Mouse (Mus musculus): ENCODE results near the gene Myo1g. TPM values are rescaled to one million over a fixed set of nuclear protein-coding genes. Genes with fewer than 3 reads are reported as not detected.

Myo1g gene
- polyA plus RNA-seq (2021; fragmentation: Nextera tagmentation) = 0.09 and 0.26 TPM in 2 replicates
- long read RNA-seq, experiment 1, partial matches to known transcripts = 0 of 2 reads
- long read RNA-seq, experiment 1, other reads (novel, unspliced or antisense) = 2 of 2 reads
- long read RNA-seq, experiment 2 = 0 reads

GRCm38 (mm10) chr11:6520507-6521173, at the start of gene Myo1g:
TSS of gene Myo1g (minus strand) at chr11:6520965.

GRCm38 (mm10) chr11:6546205-6547013, 25.6 kb upstream of the Myo1g start, which contains the start of gene Ccm2:
TSS of gene Ccm2 (plus strand) at chr11:6546887.

DNA sequence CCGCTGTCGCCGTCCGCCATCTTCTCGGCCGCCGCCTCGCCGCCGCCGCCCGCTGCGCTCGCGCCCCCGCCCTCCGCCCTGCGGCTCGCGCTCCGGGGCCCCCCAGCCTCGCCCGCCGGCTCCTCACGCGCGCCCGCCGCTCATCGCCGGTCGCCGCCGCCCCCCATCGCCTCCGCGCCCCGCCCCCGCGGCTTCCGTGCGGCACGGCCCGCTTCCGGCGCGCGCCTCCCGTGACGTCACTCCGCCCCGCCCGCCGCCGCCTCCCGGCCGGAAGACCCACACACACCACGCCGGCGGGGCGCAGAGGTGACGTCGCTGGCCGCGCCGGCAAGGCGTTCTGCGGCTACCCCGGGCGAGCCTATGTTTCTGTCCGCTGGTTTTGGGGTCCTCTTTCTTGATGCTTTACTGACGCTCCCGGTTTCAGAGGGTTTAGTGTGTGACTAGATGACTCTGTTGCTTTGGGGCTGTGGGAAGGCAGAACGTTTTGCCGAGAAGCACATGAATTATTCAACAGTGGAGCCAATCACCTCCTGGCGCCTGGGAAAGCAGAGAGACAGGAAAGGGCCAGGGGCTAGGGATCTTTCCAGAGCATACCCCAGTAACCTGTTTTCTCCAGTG, 44.8 kb downstream of the Myo1g start, which contains the start of gene Purb:
TSS of gene Purb (minus strand) at position 51 of the 618 bp plus-strand sequence.

Other genes with a start within 250 kb of the Myo1g start
- gene Tmed4, start 246.1 kb downstream of the Myo1g start, polyA plus RNA-seq (2021; fragmentation: Nextera tagmentation) = 75.0 and 95.1 TPM in 2 replicates
- gene Ogdh, start 229.3 kb downstream of the Myo1g start, polyA plus RNA-seq (2021; fragmentation: Nextera tagmentation) = 105 and 130 TPM in 2 replicates
- 37.3 and 49.4 TPM in 2 replicates for gene Zmiz2, start 131.9 kb downstream of the Myo1g start, polyA plus RNA-seq (2021; fragmentation: Nextera tagmentation)
- gene Ppia, start 105.5 kb downstream of the Myo1g start, polyA plus RNA-seq (2021; fragmentation: Nextera tagmentation) = 7,677 and 8,160 TPM in 2 replicates
- gene H2afv, start 76.5 kb downstream of the Myo1g start, polyA plus RNA-seq (2021; fragmentation: Nextera tagmentation) = 161 and 199 TPM in 2 replicates
- gene Purb, start 45.0 kb downstream of the Myo1g start, polyA plus RNA-seq (2021; fragmentation: Nextera tagmentation) = 29.0 and 47.7 TPM in 2 replicates
- gene Ccm2, start 25.9 kb upstream of the Myo1g start, polyA plus RNA-seq (2021; fragmentation: Nextera tagmentation) = 45.3 and 82.5 TPM in 2 replicates
- 14.9 and 17.8 TPM in 2 replicates for gene Nacad, start 85.1 kb upstream of the Myo1g start, polyA plus RNA-seq (2021; fragmentation: Nextera tagmentation)
- gene Tbrg4, start 105.1 kb upstream of the Myo1g start, polyA plus RNA-seq (2021; fragmentation: Nextera tagmentation) = 16.7 and 25.2 TPM in 2 replicates
- gene Wap, start 117.7 kb upstream of the Myo1g start, polyA plus RNA-seq (2021; fragmentation: Nextera tagmentation) = not detected in 2 replicates
- gene Ramp3, start 137.6 kb upstream of the Myo1g start, polyA plus RNA-seq (2021; fragmentation: Nextera tagmentation) = 27.5 and 29.0 TPM in 2 replicates

Data from left cerebral cortex, adult 6 months (tissue).